Mouse (Mus musculus): ENCODE data around the gene Syce1l. TPM values are rescaled to one million over a fixed set of nuclear protein-coding genes. Genes with fewer than 3 reads are reported as not detected.

Syce1l gene
- polyA plus RNA-seq, 1 experiment from 2014 or later = not detected

DNA sequence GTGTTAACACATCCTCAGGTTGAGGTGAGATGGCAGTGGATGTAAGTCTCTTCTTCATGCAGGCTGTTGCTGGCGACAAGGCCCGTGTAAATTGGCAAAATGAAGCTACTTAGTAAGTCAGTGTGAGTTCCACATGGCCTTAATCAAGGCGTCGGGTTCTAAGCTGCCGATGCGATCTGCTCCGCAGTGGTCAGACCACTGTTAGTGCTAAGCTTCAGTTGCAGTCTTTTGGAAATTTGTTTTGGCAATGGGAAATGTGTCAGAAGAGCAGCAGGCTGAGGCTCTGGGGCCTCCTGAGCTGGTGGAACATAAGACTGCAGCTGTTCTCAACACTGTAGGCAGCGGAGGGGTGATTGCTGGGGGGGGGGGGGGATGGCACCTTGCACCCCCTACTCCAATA lies 22.9 kb downstream of the Syce1l start:
- Histone ChIP-seq H3K4me3 (ENCODE audit: low read depth, low read length) (no peak overlapping the region), H3K4me2 (no peak overlapping the region), H3K9ac (ENCODE audit: low read depth, low read length) (no peak overlapping the region), H3K27ac (ENCODE audit: low read depth, low read length) (no peak overlapping the region), H3K36me3 (ENCODE audit: control insufficient read depth, insufficient read depth, low read length) (no peaks in the 10 kb centered on the region), H3K9me3 (replicated peaks; ENCODE audit: control insufficient read depth, low read length) (no peaks in the 10 kb centered on the region), H3K27me3 (ENCODE audit: control insufficient read depth, insufficient read depth, low read length) (no peaks in the 10 kb centered on the region), H3K4me1 (ENCODE audit: control insufficient read depth, insufficient read depth, low read length) (no peaks in the 10 kb centered on the region)
- 70% methylated on average over 8 of the region's 8 CpGs for WGBS (ENCODE audit: insufficient replicate concordance)
- no peak for ATAC-seq (replicated peaks; ENCODE audit: insufficient number of reproducible peaks, low FRiP score, low TSS enrichment)

DNA sequence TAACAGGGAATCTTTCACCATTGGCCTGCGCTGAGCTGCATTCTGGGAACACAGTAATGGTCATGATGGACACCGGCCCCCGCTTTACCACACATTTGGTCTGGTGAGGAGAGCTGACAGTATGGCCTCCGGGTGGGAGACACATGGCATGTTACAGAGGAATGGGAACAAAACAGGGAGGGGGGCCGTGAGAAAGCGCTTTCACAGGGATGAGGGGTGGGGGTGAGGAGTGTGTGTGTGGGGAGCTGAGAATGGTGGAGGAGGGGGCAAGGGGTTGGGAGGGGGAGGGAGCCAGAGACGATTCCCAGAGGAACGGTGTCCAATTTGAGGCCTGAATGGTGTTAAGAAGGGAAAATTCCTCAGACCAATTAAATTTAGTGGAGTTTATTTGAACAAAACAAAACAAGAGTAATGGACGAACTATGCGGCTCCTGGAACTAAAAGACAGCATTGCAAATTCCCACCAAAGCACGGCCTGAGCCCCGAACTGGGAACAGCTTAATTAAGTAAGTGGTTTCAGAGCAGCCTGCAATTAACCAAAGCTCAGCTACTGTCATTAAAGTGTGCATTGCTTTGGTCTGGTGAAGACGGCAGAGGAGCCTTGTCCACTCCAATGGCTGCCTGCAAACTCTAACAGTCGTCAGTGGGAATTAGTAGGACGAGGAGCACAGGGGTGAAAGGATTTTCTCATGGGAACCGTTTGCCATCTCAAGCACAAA lies 23.9 kb downstream of the Syce1l start:
- 63% methylated on average over 16 of the region's 16 CpGs for WGBS (ENCODE audit: insufficient replicate concordance)
- Histone ChIP-seq H3K9me3 (replicated peaks; ENCODE audit: control insufficient read depth, low read length) (no peaks in the 10 kb centered on the region), H3K4me1 (ENCODE audit: control insufficient read depth, insufficient read depth, low read length) (no peaks in the 10 kb centered on the region), H3K4me3 (ENCODE audit: low read depth, low read length) (no peak overlapping the region), H3K27ac (ENCODE audit: low read depth, low read length) (no peak overlapping the region), H3K9ac (ENCODE audit: low read depth, low read length) (no peak overlapping the region), H3K27me3 (ENCODE audit: control insufficient read depth, insufficient read depth, low read length) (no peaks in the 10 kb centered on the region), H3K4me2 (no peak overlapping the region), H3K36me3 (ENCODE audit: control insufficient read depth, insufficient read depth, low read length) (no peaks in the 10 kb centered on the region)
- ATAC-seq (replicated peaks; ENCODE audit: insufficient number of reproducible peaks, low FRiP score, low TSS enrichment) = no peak

DNA sequence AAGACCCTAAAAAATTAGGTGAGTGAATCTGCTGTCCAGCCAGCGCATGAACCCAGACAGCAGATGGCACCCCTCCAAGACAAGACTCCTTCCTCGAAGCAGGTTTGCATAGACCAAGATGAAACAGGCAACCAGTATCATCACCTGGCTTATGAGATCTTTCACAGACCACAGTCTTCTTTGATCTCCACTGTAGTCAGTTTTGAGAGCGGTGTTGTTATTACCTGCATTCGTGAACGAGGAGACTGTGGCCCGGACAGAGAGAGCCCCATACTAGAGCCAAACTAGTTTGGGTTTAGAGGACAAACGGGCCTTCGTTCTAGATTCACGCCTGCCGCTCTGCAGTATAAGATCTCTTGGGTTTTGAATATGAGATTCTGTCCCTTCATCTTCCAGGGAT lies 26.9 kb downstream of the Syce1l start:
- Histone ChIP-seq H3K27ac (ENCODE audit: low read depth, low read length) (no peak overlapping the region), H3K4me3 (ENCODE audit: low read depth, low read length) (no peak overlapping the region), H3K27me3 (ENCODE audit: control insufficient read depth, insufficient read depth, low read length) (no peaks in the 10 kb centered on the region), H3K9me3 (replicated peaks; ENCODE audit: control insufficient read depth, low read length) (no peaks in the 10 kb centered on the region), H3K4me1 (ENCODE audit: control insufficient read depth, insufficient read depth, low read length) (no peaks in the 10 kb centered on the region), H3K4me2 (no peak overlapping the region), H3K9ac (ENCODE audit: low read depth, low read length) (no peak overlapping the region), H3K36me3 (ENCODE audit: control insufficient read depth, insufficient read depth, low read length) (no peaks in the 10 kb centered on the region)
- ATAC-seq (replicated peaks; ENCODE audit: insufficient number of reproducible peaks, low FRiP score, low TSS enrichment) = no peak
- WGBS (ENCODE audit: insufficient replicate concordance) = 69% methylated on average over 10 of the region's 10 CpGs

DNA sequence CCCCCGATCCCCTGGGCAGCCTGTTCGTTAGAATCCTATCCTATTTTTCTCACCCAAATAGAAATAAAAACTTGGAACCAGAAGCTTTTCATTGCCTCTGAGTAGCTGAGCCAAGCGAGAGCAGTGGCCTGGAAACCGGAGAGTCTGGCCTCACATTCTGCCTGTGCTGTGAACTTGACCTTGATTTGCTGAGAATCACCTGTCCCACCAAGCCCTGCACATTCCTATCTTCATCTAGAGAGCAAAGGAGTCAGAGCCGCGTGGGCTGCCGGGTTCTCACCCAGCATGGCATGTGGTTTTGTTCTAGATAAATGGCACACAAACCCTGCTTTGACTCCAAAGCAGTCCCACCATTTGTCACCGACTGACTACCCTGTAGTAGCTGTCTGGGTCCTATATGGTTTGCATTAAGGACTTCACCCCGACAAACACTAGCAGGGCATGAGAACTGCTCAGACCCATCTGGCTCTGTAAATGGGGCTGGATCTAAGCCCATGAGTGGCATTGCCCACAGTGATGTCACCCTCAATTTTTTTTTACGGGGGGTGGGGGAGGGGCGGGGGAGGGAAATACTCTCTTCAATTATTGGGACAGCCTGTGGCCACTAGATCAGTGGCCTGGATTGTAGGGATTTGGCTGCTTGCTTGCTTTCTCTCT lies 29.7 kb downstream of the Syce1l start:
- Histone ChIP-seq H3K27ac (ENCODE audit: low read depth, low read length) (no peak overlapping the region), H3K36me3 (ENCODE audit: control insufficient read depth, insufficient read depth, low read length) (no peaks in the 10 kb centered on the region), H3K4me3 (ENCODE audit: low read depth, low read length) (no peak overlapping the region), H3K4me2 (no peak overlapping the region), H3K4me1 (ENCODE audit: control insufficient read depth, insufficient read depth, low read length) (no peaks in the 10 kb centered on the region), H3K27me3 (ENCODE audit: control insufficient read depth, insufficient read depth, low read length) (no peaks in the 10 kb centered on the region), H3K9ac (ENCODE audit: low read depth, low read length) (no peak overlapping the region), H3K9me3 (replicated peaks; ENCODE audit: control insufficient read depth, low read length) (no peaks in the 10 kb centered on the region)
- ATAC-seq (replicated peaks; ENCODE audit: insufficient number of reproducible peaks, low FRiP score, low TSS enrichment) = no peak
- 78% methylated on average over 11 of the region's 11 CpGs for WGBS (ENCODE audit: insufficient replicate concordance)

DNA sequence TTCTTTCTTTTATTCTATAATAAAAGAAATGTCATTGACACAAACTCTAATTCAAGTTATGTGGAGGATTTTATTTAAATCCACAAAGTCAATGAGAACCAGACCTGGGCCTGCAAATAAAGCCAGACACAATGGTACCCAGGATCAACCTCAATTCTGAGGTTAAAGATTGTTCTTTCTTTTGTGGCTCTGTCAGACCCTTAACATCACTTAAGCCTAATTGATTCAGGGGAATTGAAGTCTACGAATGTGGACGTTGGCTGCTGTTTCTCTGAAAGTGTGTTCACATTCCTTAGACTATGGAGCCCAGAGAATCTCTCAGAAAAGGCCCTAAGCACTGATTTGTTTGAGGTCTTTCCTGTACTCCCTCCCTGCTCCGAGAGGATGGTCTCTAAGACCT lies 30.3 kb downstream of the Syce1l start:
- H3K9ac ChIP-seq (ENCODE audit: low read depth, low read length) = no peak overlapping the region
- no peaks in the 10 kb centered on the region for H3K36me3 ChIP-seq (ENCODE audit: control insufficient read depth, insufficient read depth, low read length)
- 67% methylated on average over 3 of the region's 3 CpGs for WGBS (ENCODE audit: insufficient replicate concordance)
- H3K4me2 ChIP-seq = no peak overlapping the region
- no peak overlapping the region for H3K4me3 ChIP-seq (ENCODE audit: low read depth, low read length)
- no peaks in the 10 kb centered on the region for H3K9me3 ChIP-seq (replicated peaks; ENCODE audit: control insufficient read depth, low read length)
- no peak for ATAC-seq (replicated peaks; ENCODE audit: insufficient number of reproducible peaks, low FRiP score, low TSS enrichment)
- no peaks in the 10 kb centered on the region for H3K4me1 ChIP-seq (ENCODE audit: control insufficient read depth, insufficient read depth, low read length)
- no peaks in the 10 kb centered on the region for H3K27me3 ChIP-seq (ENCODE audit: control insufficient read depth, insufficient read depth, low read length)
- H3K27ac ChIP-seq (ENCODE audit: low read depth, low read length) = no peak overlapping the region

DNA sequence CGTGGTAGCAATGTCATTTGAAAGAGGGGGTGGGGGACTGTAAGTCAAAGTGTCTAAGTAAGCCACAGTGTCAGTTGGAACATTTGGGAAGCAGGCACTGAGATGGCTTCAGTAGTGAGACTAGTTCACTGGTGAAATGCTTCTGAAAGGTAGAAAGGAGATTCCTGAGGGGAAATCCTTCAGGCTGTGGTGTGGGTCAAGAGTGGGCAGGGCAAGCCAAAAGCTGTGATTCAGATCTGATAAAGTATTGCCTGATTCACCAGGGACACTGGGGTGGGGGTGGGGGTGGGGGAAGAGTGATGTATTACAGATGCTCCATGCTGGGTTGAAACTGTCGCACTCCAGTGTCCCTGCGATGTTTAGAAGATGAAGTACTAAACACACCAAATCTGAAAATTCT lies 31.6 kb downstream of the Syce1l start:
- H3K4me2 ChIP-seq = no peak overlapping the region
- H3K27ac ChIP-seq (ENCODE audit: low read depth, low read length) = no peak overlapping the region
- no peaks in the 10 kb centered on the region for H3K36me3 ChIP-seq (ENCODE audit: control insufficient read depth, insufficient read depth, low read length)
- H3K9me3 ChIP-seq (replicated peaks; ENCODE audit: control insufficient read depth, low read length) = no peaks in the 10 kb centered on the region
- H3K4me3 ChIP-seq (ENCODE audit: low read depth, low read length) = no peak overlapping the region
- no peak for ATAC-seq (replicated peaks; ENCODE audit: insufficient number of reproducible peaks, low FRiP score, low TSS enrichment)
- 64% methylated on average over 3 of the region's 3 CpGs for WGBS (ENCODE audit: insufficient replicate concordance)
- H3K9ac ChIP-seq (ENCODE audit: low read depth, low read length) = no peak overlapping the region
- no peaks in the 10 kb centered on the region for H3K4me1 ChIP-seq (ENCODE audit: control insufficient read depth, insufficient read depth, low read length)
- H3K27me3 ChIP-seq (ENCODE audit: control insufficient read depth, insufficient read depth, low read length) = no peaks in the 10 kb centered on the region

DNA sequence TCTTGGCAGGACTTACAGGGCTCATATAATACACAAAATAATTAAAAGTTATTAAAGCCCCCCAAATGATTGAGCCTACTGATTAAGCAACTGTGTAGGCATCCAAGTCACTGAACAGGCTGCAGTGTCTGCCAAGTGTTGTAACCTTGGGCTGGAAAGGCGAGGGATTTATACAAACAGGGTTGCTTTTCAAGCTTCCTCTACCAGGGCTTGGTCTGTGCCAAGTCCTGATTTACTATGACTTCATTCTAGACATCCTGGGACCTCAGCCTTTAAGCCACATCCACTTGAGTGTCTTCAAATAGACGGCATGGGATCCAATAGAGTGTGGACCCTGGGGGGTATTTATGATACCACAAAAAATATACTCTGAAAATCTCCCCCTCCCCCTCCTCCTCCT lies 32.3 kb downstream of the Syce1l start:
- Histone ChIP-seq H3K9ac (ENCODE audit: low read depth, low read length) (no peak overlapping the region), H3K4me2 (no peak overlapping the region), H3K27ac (ENCODE audit: low read depth, low read length) (no peak overlapping the region), H3K9me3 (replicated peaks; ENCODE audit: control insufficient read depth, low read length) (no peaks in the 10 kb centered on the region), H3K4me1 (ENCODE audit: control insufficient read depth, insufficient read depth, low read length) (no peaks in the 10 kb centered on the region), H3K4me3 (ENCODE audit: low read depth, low read length) (no peak overlapping the region), H3K36me3 (ENCODE audit: control insufficient read depth, insufficient read depth, low read length) (no peaks in the 10 kb centered on the region), H3K27me3 (ENCODE audit: control insufficient read depth, insufficient read depth, low read length) (no peaks in the 10 kb centered on the region)
- ATAC-seq (replicated peaks; ENCODE audit: insufficient number of reproducible peaks, low FRiP score, low TSS enrichment) = no peak; the same call in 1 of the 2 replicates
- WGBS (ENCODE audit: insufficient replicate concordance) = 70% methylated on average over 2 of the region's 2 CpGs

DNA sequence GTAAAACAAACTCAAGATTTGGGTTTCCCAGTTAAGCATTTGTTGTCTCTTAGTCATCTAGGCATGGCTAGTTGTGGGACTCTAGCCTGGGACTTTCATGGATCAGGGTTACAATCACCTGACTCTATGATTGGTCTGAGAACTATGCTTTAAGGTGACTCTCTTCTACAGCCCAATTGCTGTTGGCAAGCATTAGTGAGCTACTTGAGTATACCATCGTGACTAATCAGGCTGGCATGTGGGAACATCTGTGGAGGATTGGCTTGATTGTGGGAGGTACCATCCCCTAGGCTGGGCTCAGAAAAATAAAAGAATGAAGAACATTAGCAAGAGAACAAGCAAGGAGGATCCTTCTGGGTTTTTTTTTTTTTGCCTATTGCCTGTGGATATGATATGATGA lies 33.8 kb downstream of the Syce1l start:
- no peak for ATAC-seq (replicated peaks; ENCODE audit: insufficient number of reproducible peaks, low FRiP score, low TSS enrichment)
- H3K9me3 ChIP-seq (replicated peaks; ENCODE audit: control insufficient read depth, low read length) = no peaks in the 10 kb centered on the region

DNA sequence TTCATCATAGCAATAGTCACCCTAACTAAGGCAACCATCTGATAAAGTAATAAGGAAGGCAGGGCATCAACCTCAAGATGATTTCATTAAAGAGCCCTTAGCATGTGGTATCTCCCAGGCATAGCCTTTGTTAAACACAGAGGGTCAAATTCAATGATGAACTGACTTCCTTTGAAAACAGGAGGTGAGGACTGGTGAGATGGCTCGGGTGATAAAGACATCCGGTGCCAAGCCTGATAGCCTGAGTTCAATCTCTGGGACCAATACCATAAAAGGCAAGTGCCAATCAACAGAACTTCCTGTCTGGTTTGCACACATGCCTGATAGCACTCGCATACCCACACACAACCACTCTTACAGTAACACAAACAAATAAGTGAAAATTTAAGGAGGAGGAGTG lies 36.3 kb downstream of the Syce1l start:
- H3K27me3 ChIP-seq (ENCODE audit: control insufficient read depth, insufficient read depth, low read length) = no peaks in the 10 kb centered on the region
- no peak overlapping the region for H3K9ac ChIP-seq (ENCODE audit: low read depth, low read length)
- ATAC-seq (replicated peaks; ENCODE audit: insufficient number of reproducible peaks, low FRiP score, low TSS enrichment) = no peak
- H3K36me3 ChIP-seq (ENCODE audit: control insufficient read depth, insufficient read depth, low read length) = no peaks in the 10 kb centered on the region
- H3K4me2 ChIP-seq = no peak overlapping the region
- no peaks in the 10 kb centered on the region for H3K9me3 ChIP-seq (replicated peaks; ENCODE audit: control insufficient read depth, low read length)
- H3K27ac ChIP-seq (ENCODE audit: low read depth, low read length) = no peak overlapping the region
- 50% methylated on average over 3 of the region's 3 CpGs for WGBS (ENCODE audit: insufficient replicate concordance)
- H3K4me3 ChIP-seq (ENCODE audit: low read depth, low read length) = no peak overlapping the region
- H3K4me1 ChIP-seq (ENCODE audit: control insufficient read depth, insufficient read depth, low read length) = no peaks in the 10 kb centered on the region

More for the DNA sequence above, 33.8 kb downstream of the Syce1l start:
- Histone ChIP-seq H3K9ac (ENCODE audit: low read depth, low read length) (no peak overlapping the region), H3K27ac (ENCODE audit: low read depth, low read length) (no peak overlapping the region), H3K27me3 (ENCODE audit: control insufficient read depth, insufficient read depth, low read length) (no peaks in the 10 kb centered on the region), H3K36me3 (ENCODE audit: control insufficient read depth, insufficient read depth, low read length) (no peaks in the 10 kb centered on the region), H3K4me1 (ENCODE audit: control insufficient read depth, insufficient read depth, low read length) (no peaks in the 10 kb centered on the region), H3K4me3 (ENCODE audit: low read depth, low read length) (no peak overlapping the region), H3K4me2 (no peak overlapping the region)
- 70% methylated on average over 1 of the region's 1 CpGs for WGBS (ENCODE audit: insufficient replicate concordance)
